Mouse (Mus musculus) hindbrain, embryonic 10.5 days (tissue): ENCODE measurements around the gene Cd3d. TPM values are rescaled to one million over a fixed set of nuclear protein-coding genes. Genes with fewer than 3 reads are reported as not detected.

ENCODE experiments used
- DNase-seq: peaks from one replicate; pipeline ENCODE4 v3.0.0-alpha.2; 2017; ENCODE audit warnings: low spot score
- H3K27ac ChIP-seq: fragments of 300-500 bp; sonication (generic); 2 replicates; pipeline ENCODE4 v1.5.1; 2016; ENCODE audit warnings: mild to moderate bottlenecking, moderate library complexity
- H3K27me3 ChIP-seq: fragments of 300-500 bp; sonication (generic); 2 replicates; pipeline ENCODE4 v1.6.1; 2016; ENCODE audit warnings: mild to moderate bottlenecking; ENCODE audit not compliant: poor library complexity, insufficient read depth, severe bottlenecking
- H3K36me3 ChIP-seq: fragments of 300-500 bp; sonication (generic); 2 replicates; pipeline ENCODE4 v1.6.1; 2016; ENCODE audit warnings: mild to moderate bottlenecking, moderate library complexity
- H3K4me1 ChIP-seq: fragments of 300-500 bp; sonication (generic); replicated peaks from 2 replicates; pipeline ENCODE4 v1.6.1; 2016; ENCODE audit warnings: mild to moderate bottlenecking
- H3K4me3 ChIP-seq: fragments of 300-500 bp; sonication (generic); 2 replicates; pipeline ENCODE4 v1.5.1; 2016; ENCODE audit warnings: mild to moderate bottlenecking, moderate library complexity
- H3K9me3 ChIP-seq: fragments of 300-500 bp; sonication (generic); 2 replicates; pipeline ENCODE4 v1.6.1; 2016; ENCODE audit warnings: mild to moderate bottlenecking, moderate library complexity
- WGBS: fragments of 180-500 bp; shearing (Covaris S2); methylation state at CpG from one replicate; pipeline ENCODE4 v1.1.7; 2016; 5-methylcytosine and 5-hydroxymethylcytosine counted together
- polyA plus RNA-seq: library from polyadenylated mRNA; unstranded; fragments of >200 nt; fragmentation: Nextera tagmentation; extraction: Ambion mirVana; gene quantifications from 2 replicates; pipeline ENCODE4 v1.2.1, GENCODE M21; 2016

The Cd3d gene
- polyA plus RNA-seq, 1 experiment from 2014 or later: not detected

DNA sequence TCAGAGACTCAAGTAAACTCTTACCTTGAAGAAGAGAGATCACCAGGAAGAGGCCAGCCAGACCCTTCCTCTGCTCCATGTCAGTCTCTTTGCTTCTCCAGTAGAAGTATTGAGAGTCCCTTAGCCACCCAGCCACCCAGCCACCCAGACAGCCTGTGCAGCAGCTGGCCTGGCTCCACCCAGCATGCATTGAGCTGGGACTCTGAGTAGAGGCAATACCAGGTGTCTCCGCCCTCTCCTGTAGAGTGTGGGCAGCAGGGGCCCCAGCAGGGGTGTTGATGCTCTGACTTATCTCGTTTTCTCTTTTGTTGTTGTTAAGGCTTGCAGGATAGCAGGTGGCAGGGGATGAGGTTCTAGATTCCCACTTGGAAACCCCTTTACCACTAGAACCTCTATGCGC is 1.3 kb upstream of the Cd3d start, which contains the start of gene Cd3g:
Gene Cd3g (minus strand): TSS at position 190 of the 400 bp plus-strand sequence.
- H3K4me1 ChIP-seq: 0 out of 2 replicates have a peak, but pooled peaks cover 4% of the 10 kb centered on the region
- H3K27me3 ChIP-seq: no peaks in the 10 kb centered on the region
- no peaks in the 10 kb centered on the region for H3K36me3 ChIP-seq
- H3K9me3 ChIP-seq: no peaks in the 10 kb centered on the region
- no peak within 1 kb of the TSS for H3K4me3 ChIP-seq
- no peak within 1 kb of the TSS for H3K27ac ChIP-seq
- DNase-seq: no peak
- 67% methylated on average over 3 of the region's 3 CpGs for WGBS

DNA sequence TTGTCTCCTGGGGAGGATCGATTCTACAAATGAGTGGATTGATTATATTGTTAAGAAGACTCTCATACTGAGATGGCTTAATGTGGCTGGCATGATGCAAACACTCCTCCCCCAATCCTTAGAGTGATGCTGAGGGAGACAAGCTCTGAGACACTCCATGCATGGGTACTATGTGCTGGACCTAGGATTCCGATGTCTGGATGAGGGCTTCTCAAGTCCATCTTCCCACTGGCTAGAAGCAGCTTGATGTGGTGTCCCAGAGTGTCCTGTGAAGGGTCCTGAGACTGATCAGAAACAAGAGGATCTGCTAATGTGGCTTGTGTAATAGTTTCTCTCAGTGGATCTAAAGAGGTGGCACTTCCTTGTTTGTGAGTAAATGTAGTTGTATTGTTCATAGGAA is 482 bp upstream of the Cd3d start:
- no peak for DNase-seq
- no peaks in the 10 kb centered on the region for H3K9me3 ChIP-seq
- H3K36me3 ChIP-seq: no peaks in the 10 kb centered on the region
- no peak overlapping the region for H3K27ac ChIP-seq
- H3K4me1 ChIP-seq: 0 out of 2 replicates have a peak, but pooled peaks cover 6% of the 10 kb centered on the region
- 92% methylated on average over 2 of the region's 2 CpGs for WGBS
- H3K4me3 ChIP-seq: no peak overlapping the region
- H3K27me3 ChIP-seq: no peaks in the 10 kb centered on the region

DNA sequence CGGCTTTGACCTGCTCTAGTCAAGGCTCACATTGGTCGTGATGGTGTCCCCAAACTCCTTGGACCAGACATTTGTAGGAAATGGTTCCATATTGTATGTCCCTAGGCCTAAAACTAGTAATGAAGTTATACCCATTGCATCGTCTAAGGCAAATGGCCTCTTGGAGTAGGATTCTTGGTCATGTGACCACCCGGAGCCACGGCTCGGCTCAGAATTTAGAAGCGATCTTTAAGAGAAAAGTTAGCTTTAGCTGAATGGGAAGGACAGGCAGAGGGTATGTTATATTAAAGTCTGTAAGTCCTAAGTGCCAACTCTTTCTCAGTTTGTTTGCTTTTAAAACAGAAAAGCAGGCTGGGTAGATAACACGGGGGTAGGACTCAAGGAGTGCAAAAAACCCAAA is 495 bp downstream of the Cd3d start:
- no peaks in the 10 kb centered on the region for H3K27me3 ChIP-seq
- H3K27ac ChIP-seq: no peak overlapping the region
- H3K9me3 ChIP-seq: no peaks in the 10 kb centered on the region
- no peak for DNase-seq
- H3K4me1 ChIP-seq: 0 out of 2 replicates have a peak, but pooled peaks cover 10% of the 10 kb centered on the region
- 90% methylated on average over 8 of the region's 8 CpGs for WGBS
- H3K36me3 ChIP-seq: no peaks in the 10 kb centered on the region
- H3K4me3 ChIP-seq: no peak overlapping the region

- H3K9me3 ChIP-seq: no peaks in the 10 kb centered on the region
- no peaks in the 10 kb centered on the region for H3K27me3 ChIP-seq
- H3K36me3 ChIP-seq: no peaks in the 10 kb centered on the region
- no peak overlapping the region for H3K27ac ChIP-seq
- no peak for DNase-seq
- 87% methylated on average over 3 of the region's 3 CpGs for WGBS
- H3K4me3 ChIP-seq: no peak overlapping the region
- H3K4me1 ChIP-seq: 0 out of 2 replicates have a peak, but pooled peaks cover 10% of the 10 kb centered on the region
Measured at GRCm38 (mm10) chr9:44982531-44982930, 945 bp downstream of the Cd3d start.

DNA sequence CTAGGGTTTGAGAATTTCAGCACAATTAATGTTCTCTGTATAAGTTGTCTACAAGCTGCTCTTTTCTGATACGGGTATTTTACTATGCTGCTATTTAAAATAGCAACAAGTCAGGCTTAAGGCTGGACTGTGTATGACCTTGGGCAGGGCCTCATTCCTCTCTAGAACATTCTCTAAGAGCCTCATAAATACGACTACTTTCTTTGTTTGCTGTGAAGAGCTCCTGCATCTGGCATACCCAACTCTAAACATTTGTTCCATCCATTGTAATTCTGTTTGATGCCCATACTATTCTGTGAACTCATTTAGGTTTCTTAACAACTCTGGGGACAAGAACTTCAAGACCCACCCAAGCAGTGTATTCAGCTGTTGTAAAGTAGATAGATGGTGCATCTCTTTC is 1.4 kb downstream of the Cd3d start:
- WGBS: 89% methylated on average over 2 of the region's 2 CpGs

GRCm38 (mm10) chr9:44985721-44986161 is 4.2 kb downstream of the Cd3d start:
- Histone ChIP-seq H3K27me3 (no peaks in the 10 kb centered on the region), H3K36me3 (no peaks in the 10 kb centered on the region), H3K4me3 (no peak overlapping the region), H3K4me1 (0 out of 2 replicates have a peak, but pooled peaks cover 6% of the 10 kb centered on the region), H3K27ac (no peak overlapping the region), H3K9me3 (no peaks in the 10 kb centered on the region)
- WGBS: 79% methylated on average over 3 of the region's 3 CpGs
- DNase-seq: no peak

More for the DNA sequence above, 1.4 kb downstream of the Cd3d start:
- no peaks in the 10 kb centered on the region for H3K36me3 ChIP-seq
- DNase-seq: no peak
- no peaks in the 10 kb centered on the region for H3K9me3 ChIP-seq
- H3K27ac ChIP-seq: no peak overlapping the region
- H3K4me1 ChIP-seq: 0 out of 2 replicates have a peak, but pooled peaks cover 10% of the 10 kb centered on the region
- no peaks in the 10 kb centered on the region for H3K27me3 ChIP-seq
- no peak overlapping the region for H3K4me3 ChIP-seq

DNA sequence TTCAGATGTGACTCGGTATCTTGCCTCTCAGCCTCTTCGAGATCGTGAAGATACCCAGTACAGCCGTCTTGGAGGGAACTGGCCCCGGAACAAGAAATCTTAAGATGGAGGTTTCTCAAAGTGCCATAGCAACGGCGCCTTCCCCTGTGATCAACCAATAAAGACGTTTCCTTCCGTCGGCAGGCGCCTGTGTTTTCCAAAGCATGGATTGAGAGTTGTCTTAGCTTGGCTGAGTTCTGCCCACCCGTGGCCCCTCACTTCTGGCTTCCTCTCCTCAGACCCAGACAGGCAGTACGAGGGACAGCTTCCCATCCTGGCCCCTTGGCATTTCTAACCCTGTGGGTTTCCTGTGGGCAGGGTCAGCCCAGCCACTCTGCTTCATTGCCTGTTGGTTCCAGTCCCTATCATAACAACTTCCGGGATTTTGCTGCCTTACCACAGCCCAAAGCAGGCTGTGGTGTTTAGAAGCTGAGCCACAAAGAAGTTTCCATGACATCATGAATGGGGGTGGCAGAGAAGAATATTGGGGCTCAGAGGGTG is 4.7 kb downstream of the Cd3d start:
- no peaks in the 10 kb centered on the region for H3K27me3 ChIP-seq
- DNase-seq: no peak
- 65% methylated on average over 14 of the region's 14 CpGs for WGBS

DNA sequence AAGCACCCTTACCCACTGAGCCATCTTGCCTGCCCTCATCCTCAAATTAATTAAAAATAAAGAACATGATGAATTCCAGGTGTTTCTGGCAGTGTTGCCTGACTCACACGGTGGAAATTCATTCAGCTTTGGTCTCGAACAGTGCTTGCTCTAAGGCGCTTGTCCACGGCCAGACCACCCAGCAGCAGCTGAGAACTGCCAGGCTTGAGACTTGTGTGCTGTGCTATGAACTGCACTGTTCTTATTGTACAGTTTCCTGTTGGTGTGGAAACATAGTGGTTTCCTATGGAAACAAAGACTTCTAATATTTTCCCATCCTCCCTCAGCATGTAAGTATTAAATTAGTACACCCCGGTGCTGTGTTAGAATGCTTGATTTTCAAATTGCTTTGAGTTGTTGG is 5.4 kb downstream of the Cd3d start:
- H3K4me3 ChIP-seq: no peak overlapping the region
- DNase-seq: no peak
- 78% methylated on average over 5 of the region's 5 CpGs for WGBS
- H3K27ac ChIP-seq: no peak overlapping the region
- H3K36me3 ChIP-seq: no peaks in the 10 kb centered on the region
- H3K9me3 ChIP-seq: no peaks in the 10 kb centered on the region
- H3K27me3 ChIP-seq: no peaks in the 10 kb centered on the region
- H3K4me1 ChIP-seq: 0 out of 2 replicates have a peak, but pooled peaks cover 6% of the 10 kb centered on the region

More for the DNA sequence above, 4.7 kb downstream of the Cd3d start:
- H3K27ac ChIP-seq: no peak overlapping the region
- H3K4me3 ChIP-seq: no peak overlapping the region
- 0 out of 2 replicates have a peak, but pooled peaks cover 6% of the 10 kb centered on the region for H3K4me1 ChIP-seq
- no peaks in the 10 kb centered on the region for H3K36me3 ChIP-seq
- H3K9me3 ChIP-seq: no peaks in the 10 kb centered on the region

- Histone ChIP-seq H3K36me3 (no peaks in the 10 kb centered on the region), H3K4me1 (no peaks in the 10 kb centered on the region), H3K4me3 (no peak overlapping the region), H3K27ac (no peak overlapping the region), H3K9me3 (no peaks in the 10 kb centered on the region), H3K27me3 (no peaks in the 10 kb centered on the region)
- DNase-seq: no peak
- WGBS: 88% methylated on average over 2 of the region's 2 CpGs
Measured at GRCm38 (mm10) chr9:44991821-44992220, 10.2 kb downstream of the Cd3d start.

- no peaks in the 10 kb centered on the region for H3K4me1 ChIP-seq
- H3K27me3 ChIP-seq: no peaks in the 10 kb centered on the region
- no peak for DNase-seq
- H3K4me3 ChIP-seq: no peak overlapping the region
- H3K9me3 ChIP-seq: no peaks in the 10 kb centered on the region
- no peaks in the 10 kb centered on the region for H3K36me3 ChIP-seq
- H3K27ac ChIP-seq: no peak overlapping the region
Measured at GRCm38 (mm10) chr9:44992271-44992670, 10.7 kb downstream of the Cd3d start.

- WGBS: 96% methylated on average over 2 of the region's 2 CpGs
- H3K36me3 ChIP-seq: no peaks in the 10 kb centered on the region
- no peaks in the 10 kb centered on the region for H3K4me1 ChIP-seq
- no peak overlapping the region for H3K27ac ChIP-seq
- no peaks in the 10 kb centered on the region for H3K27me3 ChIP-seq
- no peaks in the 10 kb centered on the region for H3K9me3 ChIP-seq
- H3K4me3 ChIP-seq: no peak overlapping the region
- DNase-seq: no peak
Measured at GRCm38 (mm10) chr9:44993268-44993667, 11.7 kb downstream of the Cd3d start.

- H3K27me3 ChIP-seq: no peaks in the 10 kb centered on the region
- H3K27ac ChIP-seq: no peak overlapping the region
- H3K9me3 ChIP-seq: no peaks in the 10 kb centered on the region
- no peak for DNase-seq
- no peaks in the 10 kb centered on the region for H3K36me3 ChIP-seq
- H3K4me1 ChIP-seq: no peaks in the 10 kb centered on the region
- H3K4me3 ChIP-seq: no peak overlapping the region
- WGBS: 83% methylated on average over 4 of the region's 4 CpGs
Measured at GRCm38 (mm10) chr9:44994962-44995361, 13.4 kb downstream of the Cd3d start.

- no peak for DNase-seq
- Histone ChIP-seq H3K4me1 (no peaks in the 10 kb centered on the region), H3K27ac (no peak overlapping the region), H3K4me3 (no peak overlapping the region), H3K27me3 (no peaks in the 10 kb centered on the region), H3K36me3 (no peaks in the 10 kb centered on the region), H3K9me3 (no peaks in the 10 kb centered on the region)
- 97% methylated on average over 7 of the region's 7 CpGs for WGBS
Measured at GRCm38 (mm10) chr9:44996590-44996989, 15.0 kb downstream of the Cd3d start.

DNA sequence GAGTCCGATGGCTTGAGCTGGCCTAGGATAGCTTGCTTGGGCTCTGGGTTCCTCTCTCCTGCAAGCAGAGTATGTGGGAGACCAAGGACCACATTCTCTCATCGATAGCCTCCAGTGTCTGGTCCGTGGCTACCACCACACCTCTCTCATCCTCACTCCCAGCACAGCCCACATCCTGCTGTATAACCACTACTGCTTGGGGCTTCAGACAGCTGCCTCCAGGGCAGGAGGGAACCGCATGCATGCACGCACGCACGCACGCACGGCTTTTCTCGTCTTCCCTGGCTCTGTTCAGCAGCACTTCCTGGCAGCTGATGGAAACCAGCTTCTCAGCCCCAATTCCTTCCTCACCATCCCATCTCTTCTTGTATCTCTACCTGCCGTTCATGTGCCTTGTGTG is 16.6 kb downstream of the Cd3d start:
- Histone ChIP-seq H3K36me3 (no peaks in the 10 kb centered on the region), H3K27ac (no peak overlapping the region), H3K27me3 (no peaks in the 10 kb centered on the region), H3K4me1 (no peaks in the 10 kb centered on the region), H3K4me3 (no peak overlapping the region), H3K9me3 (no peaks in the 10 kb centered on the region)
- 80% methylated on average over 11 of the region's 11 CpGs for WGBS
- no peak for DNase-seq
